Comparison of ENCODE assay signal across 21 mouse cellular contexts in the genomic region with DNA sequence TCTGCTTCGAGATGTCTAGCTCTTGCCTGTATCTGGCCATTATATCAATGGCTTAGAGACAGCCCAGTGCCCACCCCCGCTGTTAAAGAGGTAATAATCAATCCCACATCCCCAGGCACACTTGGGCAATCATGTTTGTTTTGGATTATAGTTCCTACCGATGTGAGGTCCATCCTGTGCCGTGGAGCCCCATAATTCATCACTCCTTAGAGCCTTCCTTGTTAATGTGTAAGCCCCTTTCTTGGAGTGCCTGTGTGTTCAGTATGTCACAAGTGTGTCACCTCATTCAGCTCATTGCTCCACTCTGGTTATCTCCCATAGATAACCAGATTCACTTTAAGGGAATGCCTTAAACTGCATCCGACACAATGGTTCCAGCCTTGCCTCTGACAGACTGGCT. TPM values are rescaled to one million over a fixed set of nuclear protein-coding genes. Genes with fewer than 3 reads are reported as not detected.
DNase-seq lines count a peak whose midpoint lies in the region; ATAC-seq and TF ChIP-seq lines count a peak whose summit lies in the region.
"Had no signal": no experiment of that assay in that cellular context is flagged by ENCODE, and none has a peak within 500 bp of the region (broad histone marks: within the 10 kb centered on the region; RNA-seq: fewer than 3 reads in every experiment).

No protein-coding gene starts in this region.

- H3K9me3 ChIP-seq in lung, embryonic 16.5 days (ENCODE audit: control insufficient read depth, low read length), result no peaks in the 10 kb centered on the region; the same call in 1 of the 2 replicates
- H3K9me3 ChIP-seq: embryonic facial prominence, embryonic 15.5 days; forebrain, embryonic 10.5 days; heart, embryonic 12.5 days; hindbrain, embryonic 10.5 days had no signal

- H3K36me3 ChIP-seq in kidney, adult 2 months (ENCODE audit: control insufficient read depth, insufficient read depth, low read length), result no peaks in the 10 kb centered on the region
- H3K36me3 ChIP-seq in lung, embryonic 16.5 days (ENCODE audit: control insufficient read depth, insufficient read depth, low read length), result no peaks in the 10 kb centered on the region
- H3K36me3 ChIP-seq: embryonic facial prominence, embryonic 15.5 days; forebrain, embryonic 10.5 days; heart, embryonic 12.5 days; hindbrain, embryonic 10.5 days had no signal

- DNase-seq in kidney, adult 2 months, result no peak
- DNase-seq in kidney, adult 9 months, result no peak
- no peak for DNase-seq in lung, postnatal 10 days
- DNase-seq in NIH3T3 (ENCODE audit: low read depth), result peak; percentile 16
- peak; percentile 78 for DNase-seq in yolk sac, embryonic 10.5 days (ENCODE audit: low spot score)
- no peak for DNase-seq in left cerebral cortex, adult 18-20 months (ENCODE audit: low spot score in 2 of 2)
- DNase-seq: adrenal gland, postnatal 10 days; cerebellum, adult 11 months; cerebellum, adult 8-10 months; cerebellum, postnatal 14 days; embryo, embryonic 11 days; gastrocnemius, adult 2 months; gastrocnemius, postnatal 25 days had no signal

- H3K9ac ChIP-seq in lung, embryonic 16.5 days (ENCODE audit: low read length), result no peak overlapping the region
- H3K9ac ChIP-seq: embryonic facial prominence, embryonic 15.5 days; heart, embryonic 12.5 days had no signal

- no peaks in the 10 kb centered on the region for H3K4me1 ChIP-seq in kidney, adult 2 months (ENCODE audit: control insufficient read depth, insufficient read depth, low read length)
- peaks cover 12% of the 10 kb centered on the region for H3K4me1 ChIP-seq in lung, embryonic 16.5 days (replicated peaks; ENCODE audit: control insufficient read depth, insufficient read depth, low read length)

- H3K4me2 ChIP-seq in lung, embryonic 16.5 days (ENCODE audit: low read depth, low read length), result peak overlapping the region; percentile 75
- H3K4me2 ChIP-seq: embryonic facial prominence, embryonic 15.5 days; heart, embryonic 12.5 days had no signal

- no peak for TF ChIP-seq POLR2A in kidney, adult 2 months (IDR thresholded peaks at IDR 0.05; ENCODE audit: low read depth, low read length)

- WGBS in kidney, adult 2 months, result 53% methylated on average over 5 of the region's 5 CpGs
- 42% methylated on average over 5 of the region's 5 CpGs for WGBS in lung, embryonic 16.5 days

- H3K27me3 ChIP-seq in kidney, adult 2 months (replicated peaks; ENCODE audit: control insufficient read depth, insufficient read depth, low read length), result no peaks in the 10 kb centered on the region
- H3K27me3 ChIP-seq in lung, embryonic 16.5 days (ENCODE audit: control insufficient read depth, insufficient read depth, low read depth, low read length), result no peaks in the 10 kb centered on the region
- H3K27me3 ChIP-seq: CH12.LX; embryonic facial prominence, embryonic 15.5 days had no signal

- no peak overlapping the region for H3K27ac ChIP-seq in kidney, adult 2 months (ENCODE audit: insufficient read depth, low read depth, low read length)
- peak overlapping the region; percentile 17; the same call in 1 of the 2 replicates for H3K27ac ChIP-seq in lung, embryonic 16.5 days (ENCODE audit: low read length)
- H3K27ac ChIP-seq: embryonic facial prominence, embryonic 15.5 days; forebrain, embryonic 10.5 days; gastrocnemius, adult 2 months; hindbrain, embryonic 10.5 days had no signal

- H3K4me3 ChIP-seq in kidney, adult 2 months (ENCODE audit: insufficient read depth, low read depth, low read length), result peak overlapping the region; percentile 12; the same call in 1 of the 2 replicates
- H3K4me3 ChIP-seq in lung, embryonic 16.5 days (ENCODE audit: low read length), result peak overlapping the region; percentile 65
- H3K4me3 ChIP-seq: embryonic facial prominence, embryonic 15.5 days; erythroblast, embryonic 14.5 days; forebrain, embryonic 10.5 days; gastrocnemius, adult 2 months; heart, embryonic 12.5 days; hindbrain, embryonic 10.5 days had no signal

- TF ChIP-seq CTCF in kidney, adult 2 months (conservative IDR thresholded peaks at IDR 0.05; ENCODE audit: insufficient read depth, insufficient read length, low read depth, low read length), result no peak

- ATAC-seq in lung, embryonic 16.5 days (ENCODE audit: low read depth), result no peak
- ATAC-seq: forebrain, embryonic 14.5 days had no signal

RNA-seq across cellular contexts. Expression of gene Dram1, which starts 24.3 kb away (rescaled TPM):
- polyA plus RNA-seq in kidney, adult 2 months (2012; rRNA removed), result 16.4 and 18.5 TPM in 2 replicates
- 128 and 151 TPM in 2 replicates for polyA plus RNA-seq in lung, embryonic 16.5 days (2015; fragmentation: Nextera tagmentation; extraction: Ambion mirVana)
- total RNA-seq in left cerebral cortex, adult 18-20 months (2021), result 1 to 10 TPM; 1.6 TPM
- polyA plus RNA-seq: erythroblast, embryonic 14.5 days had no signal

RNA-seq across cellular contexts. Expression of gene Gnptab, which starts 24.3 kb away (rescaled TPM):
- 12.6 and 12.8 TPM in 2 replicates for polyA plus RNA-seq in kidney, adult 2 months (2012; rRNA removed)
- polyA plus RNA-seq in lung, embryonic 16.5 days (2015; fragmentation: Nextera tagmentation; extraction: Ambion mirVana), result 16.8 and 18.1 TPM in 2 replicates
- 10 to 100 TPM; 67.8 to 71.8 TPM for total RNA-seq in left cerebral cortex, adult 18-20 months (2021)

Comparison
In these comparisons a context has a peak if more than half of its experiments do, and no peak if none do; other contexts are left out.
1. DNase-seq: peak in NIH3T3 (single experiment) and yolk sac, embryonic 10.5 days (single experiment); none in kidney, adult 2 months (single experiment), kidney, adult 9 months (single experiment), lung, postnatal 10 days (single experiment) and left cerebral cortex, adult 18-20 months (0 of 2).